ENCODE assay signal across 12 mouse cellular contexts in the genomic region with DNA sequence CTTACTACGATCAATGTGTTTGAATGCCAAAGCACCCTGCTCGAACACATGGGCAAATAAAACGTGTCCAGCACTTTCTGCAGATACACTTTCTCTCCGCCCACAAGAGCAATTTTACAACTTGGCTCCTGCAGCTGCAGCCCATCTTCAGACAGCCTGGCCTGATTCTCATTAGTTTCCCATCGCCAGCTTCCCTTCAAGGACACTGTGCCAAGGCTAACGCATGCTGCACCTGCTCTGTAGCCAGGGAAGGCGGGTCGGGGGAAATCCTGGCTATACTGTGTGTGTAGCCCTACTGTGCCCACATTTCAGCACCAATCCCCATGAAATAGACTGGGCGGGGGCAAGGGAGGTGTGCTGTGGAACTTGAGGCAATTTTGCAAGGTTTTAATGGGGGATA. TPM values are rescaled to one million over a fixed set of nuclear protein-coding genes. Genes with fewer than 3 reads are reported as not detected.
A peak's percentile ranks its signal among the peaks of the same experiment; 100 is the strongest.
DNase-seq lines count a peak whose midpoint lies in the region; ATAC-seq and TF ChIP-seq lines count a peak whose summit lies in the region.
"Had no signal": no experiment of that assay in that cellular context is flagged by ENCODE, and none has a peak within 500 bp of the region (broad histone marks: within the 10 kb centered on the region; RNA-seq: fewer than 3 reads in every experiment).

No protein-coding gene starts in this region.

- peak overlapping the region; percentile 46; the same call in 1 of the 2 replicates for H3K27ac ChIP-seq in forebrain, embryonic 15.5 days (replicated peaks)
- H3K27ac ChIP-seq in forebrain, embryonic 10.5 days: no peak overlapping the region
- no peak overlapping the region for H3K27ac ChIP-seq in lung, embryonic 14.5 days (ENCODE audit: low read depth)
- H3K27ac ChIP-seq: liver, embryonic 15.5 days had no signal

- H3K27me3 ChIP-seq in forebrain, embryonic 15.5 days: no peaks in the 10 kb centered on the region
- no peaks in the 10 kb centered on the region for H3K27me3 ChIP-seq in forebrain, embryonic 10.5 days (ENCODE audit: poor library complexity, severe bottlenecking)
- no peaks in the 10 kb centered on the region for H3K27me3 ChIP-seq in lung, embryonic 14.5 days (ENCODE audit: insufficient read depth, low read length)

- no peak for TF ChIP-seq CTCF in lung, embryonic 14.5 days (IDR thresholded peaks at IDR 0.05; ENCODE audit: low read depth)
- no peak for TF ChIP-seq CTCF in lung, adult 2 months (IDR thresholded peaks at IDR 0.05; ENCODE audit: insufficient read depth, low read length)

- TF ChIP-seq POLR2A in lung, adult 2 months (IDR thresholded peaks at IDR 0.05; ENCODE audit: borderline replicate concordance, extremely low read depth, low read depth, low read length): no peak

- no peaks in the 10 kb centered on the region for H3K36me3 ChIP-seq in forebrain, embryonic 15.5 days
- no peaks in the 10 kb centered on the region for H3K36me3 ChIP-seq in forebrain, embryonic 10.5 days (replicated peaks)
- no peaks in the 10 kb centered on the region for H3K36me3 ChIP-seq in lung, embryonic 14.5 days (ENCODE audit: insufficient read depth)
- H3K36me3 ChIP-seq: liver, embryonic 15.5 days had no signal

- WGBS in forebrain, embryonic 15.5 days: 50% methylated on average over 9 of the region's 9 CpGs
- WGBS in forebrain, embryonic 10.5 days: 75% methylated on average over 9 of the region's 9 CpGs
- 32% methylated on average over 9 of the region's 9 CpGs for WGBS in lung, embryonic 14.5 days
- WGBS in lung, adult 2 months: 38% methylated on average over 9 of the region's 9 CpGs

- H3K4me2 ChIP-seq in forebrain, embryonic 15.5 days (replicated peaks): no peak overlapping the region
- H3K4me2 ChIP-seq in lung, embryonic 14.5 days: no peak overlapping the region
- H3K4me2 ChIP-seq: liver, embryonic 15.5 days had no signal

- no peak overlapping the region for H3K4me3 ChIP-seq in forebrain, embryonic 15.5 days
- no peak overlapping the region for H3K4me3 ChIP-seq in forebrain, embryonic 10.5 days
- H3K4me3 ChIP-seq in lung, embryonic 14.5 days (ENCODE audit: low read depth, low read length): no peak overlapping the region
- no peak overlapping the region for H3K4me3 ChIP-seq in lung, adult 2 months (replicated peaks; ENCODE audit: extremely low read depth, low read depth, low read length)
- H3K4me3 ChIP-seq: liver, embryonic 15.5 days had no signal

- no peak overlapping the region for H3K9ac ChIP-seq in forebrain, embryonic 15.5 days (replicated peaks)
- H3K9ac ChIP-seq in lung, embryonic 14.5 days: no peak overlapping the region
- H3K9ac ChIP-seq: liver, embryonic 15.5 days had no signal

- peaks cover 14% of the 10 kb centered on the region for H3K4me1 ChIP-seq in forebrain, embryonic 15.5 days
- H3K4me1 ChIP-seq in forebrain, embryonic 10.5 days: peaks cover 17% of the 10 kb centered on the region
- H3K4me1 ChIP-seq in lung, embryonic 14.5 days (ENCODE audit: insufficient read depth): peaks cover 20% of the 10 kb centered on the region
- peaks cover 5% of the 10 kb centered on the region; the same call in 1 of the 2 replicates for H3K4me1 ChIP-seq in lung, adult 2 months (ENCODE audit: control insufficient read depth, insufficient read depth, low read length)

- ATAC-seq in forebrain, embryonic 15.5 days (replicated peaks): no peak
- peak; percentile 42; the same call in 1 of the 2 replicates for ATAC-seq in lung, embryonic 14.5 days (ENCODE audit: insufficient read depth)

- H3K9me3 ChIP-seq in forebrain, embryonic 15.5 days: no peaks in the 10 kb centered on the region
- H3K9me3 ChIP-seq in forebrain, embryonic 10.5 days: no peaks in the 10 kb centered on the region
- H3K9me3 ChIP-seq in lung, embryonic 14.5 days (ENCODE audit: low read depth, low read length): no peaks in the 10 kb centered on the region
- H3K9me3 ChIP-seq: liver, embryonic 15.5 days had no signal

- DNase-seq in forebrain, embryonic 10.5 days (ENCODE audit: extremely low spot score, low spot score): no peak
- DNase-seq in lung, embryonic 14.5 days: peak; percentile 88
- DNase-seq in lung, adult 2 months: no peak
- peak; percentile 8 for DNase-seq in brain, embryonic 18.5 days (ENCODE audit: low read depth, low spot score)
- DNase-seq in lung, postnatal 10 days: peak; percentile 74
- no peak for DNase-seq in testis, postnatal 10 days (ENCODE audit: low spot score)
- DNase-seq in embryo, embryonic 10 days (ENCODE audit: low spot score): no peak
- DNase-seq: heart, adult 11 months; heart, postnatal 36 days; thymus, postnatal 4 days had no signal

RNA-seq across cellular contexts. Expression of gene Qsox2, which starts 3.0 kb away (rescaled TPM):
- 15.6 and 15.7 TPM in 2 replicates for polyA plus RNA-seq in forebrain, embryonic 15.5 days (2015; fragmentation: Nextera tagmentation; extraction: Ambion mirVana)
- polyA plus RNA-seq in forebrain, embryonic 10.5 days (2016; fragmentation: Nextera tagmentation; extraction: Ambion mirVana): 19.8 and 21.1 TPM in 2 replicates
- 25.8 and 26.1 TPM in 2 replicates for polyA plus RNA-seq in lung, embryonic 14.5 days (2014; fragmentation: Nextera tagmentation; extraction: Ambion mirVana)
- polyA plus RNA-seq in lung, adult 2 months (2012; rRNA removed): 20.4 and 24.5 TPM in 2 replicates

RNA-seq across cellular contexts. Expression of gene Lhx3, which starts 32.2 kb away (rescaled TPM):
- 0.10 TPM in 1 of 2 replicates, not detected in the other for polyA plus RNA-seq in forebrain, embryonic 15.5 days (2015; fragmentation: Nextera tagmentation; extraction: Ambion mirVana)
- 0.22 and 0.29 TPM in 2 replicates for polyA plus RNA-seq in forebrain, embryonic 10.5 days (2016; fragmentation: Nextera tagmentation; extraction: Ambion mirVana)
- 0.27 TPM in 1 of 2 replicates, not detected in the other for polyA plus RNA-seq in lung, embryonic 14.5 days (2014; fragmentation: Nextera tagmentation; extraction: Ambion mirVana)
- not detected in 2 replicates for polyA plus RNA-seq in lung, adult 2 months (2012; rRNA removed)
- polyA plus RNA-seq: liver, embryonic 15.5 days had no signal

RNA-seq across cellular contexts. Expression of gene Ccdc187, which starts 54.0 kb away (rescaled TPM):
- polyA plus RNA-seq in forebrain, embryonic 15.5 days (2015; fragmentation: Nextera tagmentation; extraction: Ambion mirVana): 0.18 and 0.24 TPM in 2 replicates
- 0.05 and 0.07 TPM in 2 replicates for polyA plus RNA-seq in forebrain, embryonic 10.5 days (2016; fragmentation: Nextera tagmentation; extraction: Ambion mirVana)
- polyA plus RNA-seq in lung, embryonic 14.5 days (2014; fragmentation: Nextera tagmentation; extraction: Ambion mirVana): 0.28 and 0.36 TPM in 2 replicates
- 6.6 and 7.9 TPM in 2 replicates for polyA plus RNA-seq in lung, adult 2 months (2012; rRNA removed)

Comparison
In these comparisons a context has a peak if more than half of its experiments do, and no peak if none do; other contexts are left out.
1. DNase-seq: peak in lung, embryonic 14.5 days (single experiment), brain, embryonic 18.5 days (single experiment) and lung, postnatal 10 days (single experiment); none in forebrain, embryonic 10.5 days (single experiment), lung, adult 2 months (single experiment), testis, postnatal 10 days (single experiment) and embryo, embryonic 10 days (single experiment).